16 mouse cellular contexts compared by ENCODE assay signal in the genomic region with DNA sequence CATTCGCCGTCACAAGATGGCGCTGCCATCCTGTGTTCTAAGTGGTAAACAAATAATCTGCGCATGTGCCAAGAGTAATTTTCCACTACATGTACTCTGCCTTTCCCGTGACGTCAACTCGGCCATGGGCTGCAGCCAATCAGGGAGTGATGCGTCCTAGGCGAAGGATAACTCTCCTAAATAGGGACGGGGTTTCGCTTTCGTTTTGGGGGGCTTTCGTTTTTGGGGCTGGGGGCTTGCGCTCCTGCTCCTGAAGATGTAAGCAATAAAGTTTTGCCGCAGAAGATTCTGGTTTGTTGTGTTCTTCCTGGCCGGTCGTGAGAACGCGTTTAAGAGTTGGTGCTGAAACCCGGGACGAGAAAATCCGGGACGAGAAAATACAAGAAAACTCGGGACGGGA. TPM values are rescaled to one million over a fixed set of nuclear protein-coding genes. Genes with fewer than 3 reads are reported as not detected.
"Had no signal": no experiment of that assay in that cellular context is flagged by ENCODE, and none has a peak within 500 bp of the region (broad histone marks: within the 10 kb centered on the region; RNA-seq: fewer than 3 reads in every experiment).

No protein-coding gene starts in this region.

RNA-seq across cellular contexts. Expression of gene Vmn2r35, which starts 25.5 kb away (rescaled TPM):
- total RNA-seq: heart, postnatal 10 days; heart, postnatal 14 days; heart, postnatal 25 days; heart, postnatal 36 days; heart, postnatal 4 days; hematopoietic stem cell, adult 5-6 weeks; hindbrain, postnatal 0 days; layer of hippocampus, adult 18-20 months; layer of hippocampus, adult 2 months; layer of hippocampus, adult 8-10 months; layer of hippocampus, postnatal 10 days; layer of hippocampus, postnatal 14 days; layer of hippocampus, postnatal 25 days; layer of hippocampus, postnatal 36 days; left cerebral cortex, adult 18-20 months; left cerebral cortex, adult 2 months had no signal
